Mouse (Mus musculus): ENCODE data around the gene Mettl7a2.

DNA sequence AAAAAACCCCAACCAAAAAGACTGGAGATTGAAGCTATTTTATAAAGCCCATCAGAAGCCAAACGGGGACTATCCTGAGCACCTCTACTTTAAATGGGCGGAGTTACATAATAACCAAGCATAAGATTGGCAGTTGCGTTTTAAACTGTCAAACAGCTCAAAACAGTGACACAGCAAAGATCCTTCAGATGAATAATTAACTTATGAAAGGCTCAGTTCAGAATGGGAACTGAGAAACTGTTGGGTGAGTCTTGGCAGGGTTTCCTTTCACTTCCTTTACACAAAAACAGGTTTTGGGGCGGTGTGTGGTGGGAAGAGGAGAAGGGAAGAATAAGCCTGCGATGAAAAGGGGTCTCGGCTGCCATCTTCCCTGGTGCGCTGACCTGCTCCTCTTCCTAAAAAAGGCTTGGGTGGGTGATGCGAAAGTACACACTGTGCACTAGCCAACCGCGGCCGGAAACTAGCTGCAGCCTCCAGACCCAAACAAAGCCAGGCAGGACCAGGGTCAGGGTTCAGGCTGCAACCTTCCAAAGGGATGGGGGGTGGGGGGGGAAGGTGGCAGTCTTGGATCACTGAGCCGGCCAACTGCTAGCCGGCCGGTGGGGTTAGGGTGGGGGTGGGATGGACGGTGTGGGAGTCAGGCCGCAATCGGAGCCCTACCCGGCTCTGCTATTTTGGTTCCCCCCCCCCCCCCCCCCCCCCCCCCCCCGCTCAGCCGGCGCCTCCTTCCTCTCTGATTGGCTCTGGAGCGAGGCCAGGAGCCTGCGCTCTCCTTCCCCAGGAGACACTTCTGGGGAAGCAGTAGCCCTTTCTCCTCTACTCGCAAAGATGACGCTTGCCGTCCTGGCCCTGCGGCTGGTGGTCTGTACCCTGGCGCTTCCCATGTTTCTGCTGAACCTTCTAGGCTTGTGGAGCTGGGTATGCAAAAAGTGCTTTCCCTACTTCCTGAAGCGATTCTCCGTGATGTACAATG lies 48.7 kb upstream of the Mettl7a2 start, which contains the start of gene Mettl7a1:
- TF ChIP-seq CTCF (IDR thresholded peaks at IDR 0.05; ENCODE audit: low read depth, low read length), result no peak
- TF ChIP-seq GATA2 (IDR thresholded peaks at IDR 0.05; ENCODE audit: borderline replicate concordance, low read depth, low read length), result no peak
- TF ChIP-seq POLR2AphosphoS5 (IDR thresholded peaks at IDR 0.05; ENCODE audit: insufficient replicate concordance, low read depth, low read length), result no peak

Measured in G1E (cell line).